Mouse (Mus musculus) embryonic facial prominence, embryonic 14.5 days (tissue): ENCODE results near the gene Def6. TPM values are rescaled to one million over a fixed set of nuclear protein-coding genes. Genes with fewer than 3 reads are reported as not detected.

Source experiments
- ATAC-seq: fragments of 200-750 bp; cut with Nextera tagmentation; 2 replicates; pipeline ENCODE4 v1.8.0; 2017; ENCODE audit warnings: low read depth, moderate number of reproducible peaks, moderate TSS enrichment
- DNase-seq: peaks from one replicate; pipeline ENCODE4 v3.0.0-alpha.2; 2015; ENCODE audit warnings: low spot score
- H3K27ac ChIP-seq: fragments of 300-500 bp; sonication (generic); replicated peaks from 2 replicates; pipeline ENCODE4 v1.5.1; 2014; ENCODE audit warnings: low read depth, mild to moderate bottlenecking, low read length, moderate library complexity
- H3K27me3 ChIP-seq: fragments of 300-500 bp; sonication (generic); replicated peaks from 2 replicates; pipeline ENCODE4 v1.6.1; 2014; ENCODE audit warnings: low read length; ENCODE audit not compliant: control insufficient read depth, insufficient read depth
- H3K36me3 ChIP-seq: fragments of 300-500 bp; sonication (generic); 2 replicates; pipeline ENCODE4 v1.6.1; 2014; ENCODE audit warnings: low read length, mixed read lengths; ENCODE audit not compliant: control insufficient read depth, insufficient read depth
- H3K4me1 ChIP-seq: fragments of 300-500 bp; sonication (generic); 2 replicates; pipeline ENCODE4 v1.6.1; 2014; ENCODE audit warnings: antibody characterized with exemption, low read length; ENCODE audit not compliant: control insufficient read depth, insufficient read depth
- H3K4me2 ChIP-seq: fragments of 300-500 bp; sonication (generic); 2 replicates; pipeline ENCODE4 v1.6.1; 2014; ENCODE audit warnings: low read depth, mild to moderate bottlenecking, low read length, moderate library complexity, mixed read lengths
- H3K4me3 ChIP-seq: fragments of 300-500 bp; sonication (generic); 2 replicates; pipeline ENCODE4 v1.5.1; 2014; ENCODE audit warnings: low read depth, mild to moderate bottlenecking, low read length
- H3K9ac ChIP-seq: fragments of 300-500 bp; sonication (generic); 2 replicates; pipeline ENCODE4 v1.6.1; 2014; ENCODE audit warnings: low read depth, mild to moderate bottlenecking, low read length, moderate library complexity, mixed read lengths
- H3K9me3 ChIP-seq: fragments of 300-500 bp; sonication (generic); 2 replicates; pipeline ENCODE4 v1.6.1; 2016; ENCODE audit warnings: low read length; ENCODE audit not compliant: control insufficient read depth
- WGBS: fragments of 180-500 bp; shearing (Covaris S2); extraction: QIAGEN DNeasy Blood & Tissue Kit; methylation state at CpG from one replicate; pipeline ENCODE4 v1.1.7; 2014; 5-methylcytosine and 5-hydroxymethylcytosine counted together
- polyA plus RNA-seq: library from polyadenylated mRNA; unstranded; fragments of >200 nt; fragmentation: Nextera tagmentation; extraction: Ambion mirVana; gene quantifications from 2 replicates; pipeline ENCODE4 v1.2.1, GENCODE M21; 2014

Gene Def6
- polyA plus RNA-seq, 1 experiment from 2014 or later = 9.4 TPM

DNA sequence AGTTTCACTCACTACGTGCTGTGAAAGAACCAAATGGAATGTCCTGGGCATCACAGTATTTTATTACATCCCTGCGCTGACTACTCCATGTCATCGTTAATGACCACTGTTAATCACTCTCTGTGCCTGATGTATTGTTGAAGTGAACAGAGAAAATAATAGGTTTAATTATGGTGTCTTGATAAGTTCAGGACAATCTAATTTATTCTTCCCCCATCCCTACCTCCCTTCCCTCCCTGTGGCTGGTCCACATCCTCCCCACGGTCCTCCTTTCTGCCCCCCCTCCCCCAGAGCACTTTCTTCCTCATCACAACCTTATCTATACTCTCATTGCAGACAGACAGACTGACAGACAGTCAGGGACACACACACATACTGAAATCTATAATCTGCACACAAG is 47.2 kb downstream of the Def6 start:
- no peak overlapping the region for H3K27ac ChIP-seq
- peaks cover 32% of the 10 kb centered on the region for H3K4me1 ChIP-seq
- ATAC-seq (no peak), DNase-seq (no peak)
- no peaks in the 10 kb centered on the region for H3K9me3 ChIP-seq
- no peak overlapping the region for H3K4me2 ChIP-seq
- H3K36me3 ChIP-seq = 0 out of 2 replicates have a peak, but pooled peaks cover 10% of the 10 kb centered on the region
- H3K4me3 ChIP-seq = no peak overlapping the region
- no peaks in the 10 kb centered on the region for H3K27me3 ChIP-seq
- 56% methylated on average over 4 of the region's 4 CpGs for WGBS
- H3K9ac ChIP-seq = no peak overlapping the region

DNA sequence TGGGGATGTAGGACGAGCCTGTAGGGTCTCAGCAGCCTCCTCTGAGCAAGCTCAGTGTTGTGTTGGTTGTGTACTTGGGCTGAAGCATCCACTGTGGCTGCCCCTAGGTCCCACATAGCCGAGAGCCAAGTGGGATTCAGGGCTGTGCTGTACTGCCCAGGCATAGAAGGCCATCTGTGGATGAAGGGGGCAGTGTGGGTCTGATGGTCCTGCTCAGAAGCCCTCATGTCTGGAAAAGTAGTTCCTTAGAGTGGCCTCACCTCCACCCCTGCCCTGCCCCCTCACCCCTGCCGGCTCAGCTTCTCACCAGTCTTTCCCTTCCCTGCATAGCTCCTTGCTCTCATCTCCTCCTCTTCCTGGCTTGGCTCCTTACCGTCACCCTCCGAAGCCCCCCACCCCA is 48.1 kb downstream of the Def6 start:
- Histone ChIP-seq H3K27ac (peak overlapping the region; percentile 70), H3K36me3 (0 out of 2 replicates have a peak, but pooled peaks cover 8% of the 10 kb centered on the region), H3K4me1 (peaks cover 32% of the 10 kb centered on the region), H3K4me2 (0 out of 2 replicates have a peak overlapping the region, but pooled peaks have one; percentile 3), H3K4me3 (no peak overlapping the region), H3K9ac (0 out of 2 replicates have a peak overlapping the region, but pooled peaks have one; percentile 25), H3K9me3 (no peaks in the 10 kb centered on the region), H3K27me3 (no peaks in the 10 kb centered on the region)
- 28% methylated on average over 5 of the region's 5 CpGs for WGBS
- DNase-seq (no peak), ATAC-seq (no peak)

DNA sequence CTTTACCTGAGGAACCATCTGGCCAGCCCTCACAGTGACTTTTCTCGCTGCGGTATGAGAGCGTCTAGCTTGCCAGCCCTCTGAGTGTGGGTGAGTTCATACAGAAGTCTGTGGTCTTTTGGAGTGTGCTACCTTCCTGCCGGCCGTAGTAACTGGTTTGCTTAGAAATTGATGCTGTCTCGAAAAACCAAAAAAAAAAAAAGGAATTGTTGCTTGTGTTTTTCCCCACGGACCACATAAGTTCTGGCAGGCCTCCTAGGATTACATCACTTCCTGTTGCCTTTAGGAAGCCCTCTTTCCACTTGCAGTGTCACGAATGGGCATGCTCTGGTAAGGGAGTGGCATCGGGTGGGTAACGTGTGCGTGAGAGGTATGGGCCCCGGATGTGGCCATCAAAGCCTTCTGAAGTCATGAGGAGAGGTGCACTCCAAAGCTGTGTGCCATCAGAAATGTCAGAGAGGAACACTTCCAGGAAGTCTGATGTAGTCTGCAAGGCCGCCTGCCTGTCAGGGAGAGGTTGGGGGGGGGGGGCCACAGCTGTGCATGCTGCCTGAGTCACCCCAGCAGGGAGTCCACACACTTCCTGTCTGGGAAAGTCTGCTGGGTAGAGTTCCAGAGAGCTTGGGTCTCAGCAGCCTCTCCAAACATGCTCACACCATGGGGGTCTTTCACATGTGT is 49.2 kb downstream of the Def6 start:
- ATAC-seq = peak; percentile 63; the same call in 1 of the 2 replicates
- Histone ChIP-seq H3K27ac (peak overlapping the region; percentile 70), H3K4me2 (no peak overlapping the region), H3K27me3 (no peaks in the 10 kb centered on the region), H3K9ac (0 out of 2 replicates have a peak overlapping the region, but pooled peaks have one; percentile 25), H3K4me3 (no peak overlapping the region), H3K36me3 (0 out of 2 replicates have a peak, but pooled peaks cover 7% of the 10 kb centered on the region), H3K9me3 (no peaks in the 10 kb centered on the region), H3K4me1 (peaks cover 32% of the 10 kb centered on the region)
- DNase-seq = peak; percentile 75
- 40% methylated on average over 13 of the region's 13 CpGs for WGBS

DNA sequence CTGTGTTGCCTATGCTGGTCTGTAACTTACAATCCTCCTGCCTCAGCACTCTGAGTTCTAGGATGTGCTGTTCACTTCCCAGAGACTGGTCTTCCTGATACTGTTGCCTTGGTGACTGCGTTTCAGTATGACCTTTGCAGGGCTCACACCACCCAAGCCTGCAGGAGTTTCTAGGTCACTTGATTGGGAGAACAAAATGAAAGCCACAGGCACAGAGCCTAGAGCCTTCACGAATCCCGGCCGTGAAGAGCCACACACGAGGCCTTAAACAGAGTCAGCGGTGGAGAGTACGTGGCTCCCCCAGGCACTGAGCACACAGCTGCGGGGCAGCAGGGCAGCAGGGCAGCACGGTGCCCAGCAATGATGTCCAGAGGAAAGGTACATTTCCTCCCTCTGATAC is 50.7 kb downstream of the Def6 start:
- H3K27me3 ChIP-seq = no peaks in the 10 kb centered on the region
- H3K9ac ChIP-seq = no peak overlapping the region
- H3K4me3 ChIP-seq = no peak overlapping the region
- ATAC-seq (no peak), DNase-seq (no peak)
- H3K9me3 ChIP-seq = no peaks in the 10 kb centered on the region
- peaks cover 32% of the 10 kb centered on the region for H3K4me1 ChIP-seq
- H3K4me2 ChIP-seq = no peak overlapping the region
- WGBS = 90% methylated on average over 9 of the region's 9 CpGs
- H3K27ac ChIP-seq = no peak overlapping the region
- no peaks in the 10 kb centered on the region for H3K36me3 ChIP-seq

DNA sequence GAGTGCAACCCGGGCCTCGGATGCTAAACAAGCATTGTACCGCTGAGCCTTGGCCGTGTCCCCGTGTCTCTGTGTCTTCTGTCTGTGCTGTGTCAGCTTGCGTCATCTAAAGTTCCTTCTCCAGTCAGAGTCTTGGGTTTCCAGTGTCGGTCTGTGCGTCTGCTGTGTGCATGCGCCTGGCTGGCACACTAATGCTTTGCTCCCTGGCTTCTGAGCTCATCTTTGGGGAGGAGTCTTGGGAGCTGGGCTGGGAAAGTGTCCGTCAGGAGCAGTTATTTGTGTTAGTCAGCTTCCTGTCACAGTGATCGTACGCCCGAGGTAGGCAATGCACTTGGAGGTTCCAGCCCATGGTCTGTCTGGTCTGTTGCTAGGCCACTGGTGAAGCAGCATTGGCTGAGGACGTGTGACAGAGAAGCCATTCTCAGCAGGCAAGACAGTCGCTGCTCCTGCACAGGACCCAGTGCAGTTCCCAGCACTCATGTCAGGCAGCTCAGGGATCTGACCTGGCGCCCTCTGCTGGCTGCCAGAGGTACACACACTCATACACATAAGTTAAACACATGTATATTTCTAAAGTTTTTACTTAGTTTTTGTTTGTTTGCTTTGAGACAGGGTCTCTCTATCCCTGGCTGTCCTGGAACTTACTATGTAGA is 52.4 kb downstream of the Def6 start:
- H3K9me3 ChIP-seq = no peaks in the 10 kb centered on the region
- DNase-seq (no peak), ATAC-seq (no peak)
- no peak overlapping the region for H3K27ac ChIP-seq
- H3K36me3 ChIP-seq = no peaks in the 10 kb centered on the region
- H3K9ac ChIP-seq = no peak overlapping the region
- H3K4me3 ChIP-seq = no peak overlapping the region
- no peak overlapping the region for H3K4me2 ChIP-seq
- peaks cover 28% of the 10 kb centered on the region for H3K4me1 ChIP-seq
- no peaks in the 10 kb centered on the region for H3K27me3 ChIP-seq
- 84% methylated on average over 16 of the region's 16 CpGs for WGBS

DNA sequence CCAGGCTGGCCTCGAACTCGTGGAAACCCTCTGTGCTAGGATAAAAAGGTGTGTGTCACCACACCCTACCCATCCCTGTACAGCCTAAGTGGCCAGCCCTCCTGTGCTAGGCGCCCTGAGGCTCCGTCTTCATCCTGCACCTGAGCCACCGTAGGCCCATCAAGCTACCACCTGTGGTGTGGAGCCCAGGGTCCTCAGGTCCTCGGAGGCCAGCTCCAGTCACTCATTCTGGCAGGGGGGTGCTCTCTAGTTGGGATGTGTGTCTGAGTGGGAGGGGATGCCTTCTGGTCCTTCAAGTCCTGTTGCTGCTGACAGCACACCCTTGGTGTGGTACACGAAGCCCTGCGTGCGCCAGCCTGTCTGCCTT is 52.9 kb downstream of the Def6 start:
- Histone ChIP-seq H3K9ac (no peak overlapping the region), H3K9me3 (no peaks in the 10 kb centered on the region), H3K4me3 (no peak overlapping the region), H3K36me3 (no peaks in the 10 kb centered on the region), H3K4me1 (peaks cover 23% of the 10 kb centered on the region), H3K27me3 (no peaks in the 10 kb centered on the region), H3K4me2 (no peak overlapping the region), H3K27ac (no peak overlapping the region)
- WGBS = 83% methylated on average over 9 of the region's 9 CpGs
- no peak for DNase-seq
- ATAC-seq = no peak

DNA sequence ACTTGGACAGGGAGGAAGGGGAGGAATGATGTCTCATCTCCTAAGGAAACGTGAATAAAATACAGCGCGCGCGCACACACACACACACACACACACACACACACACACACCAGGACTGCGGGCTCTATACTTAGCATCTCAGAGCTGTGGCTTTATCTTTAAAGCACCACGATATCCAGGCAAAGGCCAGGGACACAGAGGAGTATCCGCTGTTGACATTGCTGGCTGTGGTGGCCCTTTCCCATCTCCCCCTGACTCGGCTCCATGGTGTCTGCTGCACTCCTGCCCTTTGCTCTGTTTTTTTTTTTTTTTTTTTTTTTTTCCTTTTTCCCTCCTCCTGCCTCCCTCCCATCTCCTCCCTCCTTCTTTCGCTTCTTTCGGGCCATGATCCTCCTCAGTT is 54.2 kb downstream of the Def6 start:
- Histone ChIP-seq H3K36me3 (no peaks in the 10 kb centered on the region), H3K9ac (no peak overlapping the region), H3K27me3 (no peaks in the 10 kb centered on the region), H3K4me1 (peaks cover 10% of the 10 kb centered on the region; the same call in 1 of the 2 replicates), H3K4me3 (no peak overlapping the region), H3K4me2 (no peak overlapping the region), H3K27ac (no peak overlapping the region), H3K9me3 (no peaks in the 10 kb centered on the region)
- DNase-seq (no peak), ATAC-seq (no peak)
- WGBS = 71% methylated on average over 10 of the region's 11 CpGs

DNA sequence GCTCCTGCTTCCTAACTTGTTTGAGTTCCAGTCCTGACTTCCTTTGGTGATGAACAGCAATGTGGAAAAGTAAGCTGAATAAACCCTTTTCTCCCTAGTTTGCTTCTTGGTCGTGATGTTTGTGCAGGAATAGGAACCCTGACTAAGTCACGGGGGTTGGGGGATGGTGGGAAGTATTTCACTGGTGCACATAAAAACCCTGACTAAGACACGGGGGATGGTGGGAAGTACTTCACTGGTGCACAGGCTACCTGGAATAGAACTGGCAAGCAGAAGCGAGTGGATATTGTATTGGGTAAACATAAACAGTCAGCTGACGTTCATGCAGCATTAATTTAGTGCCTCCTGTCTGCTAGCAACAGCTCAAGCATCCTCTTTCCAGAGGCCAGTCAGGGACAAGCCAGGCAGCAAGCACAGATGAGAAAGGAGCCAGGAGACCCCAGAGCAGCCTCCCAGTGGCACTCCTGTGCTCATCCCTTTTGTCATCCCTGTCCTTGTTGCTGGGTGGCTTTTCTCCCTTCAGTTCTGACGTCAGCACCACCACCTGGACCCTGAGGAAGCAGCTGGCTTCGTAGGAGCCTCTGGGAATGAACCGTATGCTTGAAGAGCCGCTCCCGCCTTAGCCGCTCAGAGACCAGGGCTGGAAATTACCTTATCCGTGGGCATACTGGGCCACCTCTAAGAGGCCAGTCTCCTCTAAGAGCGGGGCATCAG is 55.8 kb downstream of the Def6 start:
- ATAC-seq (no peak), DNase-seq (no peak)
- H3K27me3 ChIP-seq = no peaks in the 10 kb centered on the region
- no peak overlapping the region for H3K4me2 ChIP-seq
- H3K36me3 ChIP-seq = no peaks in the 10 kb centered on the region
- no peak overlapping the region for H3K9ac ChIP-seq
- H3K27ac ChIP-seq = no peak overlapping the region
- H3K4me1 ChIP-seq = no peaks in the 10 kb centered on the region
- H3K4me3 ChIP-seq = no peak overlapping the region
- H3K9me3 ChIP-seq = no peaks in the 10 kb centered on the region
- WGBS = 74% methylated on average over 13 of the region's 13 CpGs
